Mouse (Mus musculus): ENCODE results near the gene Zfp423.
A peak's percentile ranks its signal among the peaks of the same experiment; 100 is the strongest.

Zfp423 gene

GRCm38 (mm10) chr8:87746072-87746471 lies 213.3 kb downstream of the Zfp423 start:
- no peak for DNase-seq (ENCODE audit: low spot score in 2 of 2)

DNA sequence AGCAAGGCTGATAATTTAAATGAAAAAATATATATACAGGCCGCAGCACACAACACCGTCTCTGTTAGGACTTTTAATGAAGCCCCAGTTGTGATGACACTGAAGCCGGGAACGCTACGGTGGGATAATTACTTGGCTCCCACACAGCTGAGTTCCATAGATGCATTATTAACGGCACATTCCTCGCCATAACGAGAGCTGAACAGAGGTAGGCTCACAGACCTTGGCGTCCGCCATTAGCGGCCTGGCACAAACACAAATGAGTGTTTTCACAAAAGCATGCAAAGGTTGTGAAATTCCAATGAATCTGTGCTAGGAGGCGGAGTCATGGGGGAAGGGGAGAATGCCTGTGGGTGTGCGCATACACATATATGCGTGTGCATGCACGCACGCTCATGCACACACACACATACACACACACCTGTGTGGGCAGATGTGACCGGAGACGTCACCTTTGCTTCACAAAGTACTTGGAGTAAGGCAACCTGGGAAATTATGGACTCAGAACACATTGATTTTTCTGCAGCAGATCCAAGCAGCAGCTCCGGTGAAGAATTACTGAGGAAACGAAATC lies 214.2 kb downstream of the Zfp423 start:
- DNase-seq (ENCODE audit: low spot score in 2 of 2): no peak

DNA sequence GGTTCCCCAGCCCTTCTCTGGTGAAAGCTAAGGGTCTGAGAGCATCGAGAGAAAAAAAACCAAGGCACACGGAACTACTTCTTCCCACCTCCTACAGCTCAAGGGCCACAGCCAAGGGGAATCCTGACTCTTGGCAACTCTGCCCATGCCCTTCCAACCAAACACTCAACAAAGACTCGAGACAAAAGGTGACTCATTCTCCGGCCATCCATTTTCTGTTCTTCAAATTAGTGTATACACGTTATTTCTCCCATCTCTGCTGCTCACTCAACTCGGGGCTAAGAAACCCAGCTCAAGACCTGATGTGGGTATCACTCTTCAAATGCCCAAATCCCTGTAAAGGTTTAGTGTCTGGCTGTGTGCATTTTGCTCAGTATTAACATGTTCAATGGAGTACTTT lies 214.8 kb downstream of the Zfp423 start:
- no peak for DNase-seq (ENCODE audit: low spot score in 2 of 2)

GRCm38 (mm10) chr8:87742016-87742415 lies 217.4 kb downstream of the Zfp423 start:
- no peak for DNase-seq (ENCODE audit: low spot score in 2 of 2)

DNA sequence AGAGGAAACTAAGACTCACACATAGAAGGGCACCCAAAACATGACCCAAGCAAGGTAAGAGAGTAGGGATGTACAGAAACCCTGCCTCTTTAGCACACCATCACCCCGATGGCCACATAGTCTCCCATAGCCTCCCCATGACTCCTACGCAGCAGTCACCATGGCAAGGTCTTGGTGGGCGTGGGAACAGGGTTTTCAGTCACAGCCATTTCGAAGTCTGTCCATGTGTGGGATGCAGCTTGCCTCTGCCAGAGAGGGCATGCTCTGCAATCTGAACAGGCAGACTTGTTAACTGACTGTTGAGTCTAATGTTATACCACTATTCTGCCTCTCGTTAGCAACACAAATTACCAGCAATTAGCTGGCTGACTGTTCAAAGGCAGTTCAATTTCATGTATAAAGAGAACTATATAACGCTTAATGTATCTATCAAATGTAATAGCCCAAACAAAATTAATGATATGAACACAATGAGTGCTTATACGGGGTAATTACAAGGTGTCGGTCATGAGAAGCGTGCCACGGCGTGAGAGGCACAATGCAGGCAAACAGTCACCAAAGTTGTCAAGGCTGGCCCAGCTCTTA lies 218.4 kb downstream of the Zfp423 start:
- DNase-seq (ENCODE audit: low spot score in 2 of 2): no peak

- DNase-seq (ENCODE audit: low spot score in 2 of 2): peak in 1 of 2 experiments; percentile 13
Observed at GRCm38 (mm10) chr8:87737900-87738299, 221.5 kb downstream of the Zfp423 start.

GRCm38 (mm10) chr8:87734902-87735301 lies 224.5 kb downstream of the Zfp423 start:
- no peak for DNase-seq (ENCODE audit: low spot score in 2 of 2)

DNA sequence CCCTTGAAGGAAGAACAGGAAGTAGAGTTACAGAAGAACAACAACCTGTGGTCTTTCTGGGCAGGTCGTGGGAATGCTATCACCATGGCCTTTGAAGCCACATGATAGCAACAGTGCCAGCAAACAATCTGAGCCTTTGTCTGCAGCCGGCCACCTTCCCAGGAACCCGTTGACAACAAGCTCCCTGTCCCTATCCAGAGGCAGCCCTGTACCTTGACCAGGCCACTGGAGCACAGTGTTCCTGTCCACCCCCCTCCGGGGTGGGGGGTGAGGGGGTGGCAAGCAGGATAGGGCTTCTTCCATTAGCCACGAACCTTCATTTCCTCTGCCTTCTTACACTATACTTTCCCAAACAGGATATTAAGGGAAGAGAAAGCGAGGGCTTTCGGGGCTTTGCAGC lies 224.9 kb downstream of the Zfp423 start:
- DNase-seq (ENCODE audit: low spot score in 2 of 2): no peak

GRCm38 (mm10) chr8:87731062-87731461 lies 228.3 kb downstream of the Zfp423 start:
- peak in 1 of 2 experiments; percentile 18 for DNase-seq (ENCODE audit: low spot score in 2 of 2)

- DNase-seq (ENCODE audit: low spot score in 2 of 2): no peak
Observed at GRCm38 (mm10) chr8:87723015-87723414, 236.4 kb downstream of the Zfp423 start.

DNA sequence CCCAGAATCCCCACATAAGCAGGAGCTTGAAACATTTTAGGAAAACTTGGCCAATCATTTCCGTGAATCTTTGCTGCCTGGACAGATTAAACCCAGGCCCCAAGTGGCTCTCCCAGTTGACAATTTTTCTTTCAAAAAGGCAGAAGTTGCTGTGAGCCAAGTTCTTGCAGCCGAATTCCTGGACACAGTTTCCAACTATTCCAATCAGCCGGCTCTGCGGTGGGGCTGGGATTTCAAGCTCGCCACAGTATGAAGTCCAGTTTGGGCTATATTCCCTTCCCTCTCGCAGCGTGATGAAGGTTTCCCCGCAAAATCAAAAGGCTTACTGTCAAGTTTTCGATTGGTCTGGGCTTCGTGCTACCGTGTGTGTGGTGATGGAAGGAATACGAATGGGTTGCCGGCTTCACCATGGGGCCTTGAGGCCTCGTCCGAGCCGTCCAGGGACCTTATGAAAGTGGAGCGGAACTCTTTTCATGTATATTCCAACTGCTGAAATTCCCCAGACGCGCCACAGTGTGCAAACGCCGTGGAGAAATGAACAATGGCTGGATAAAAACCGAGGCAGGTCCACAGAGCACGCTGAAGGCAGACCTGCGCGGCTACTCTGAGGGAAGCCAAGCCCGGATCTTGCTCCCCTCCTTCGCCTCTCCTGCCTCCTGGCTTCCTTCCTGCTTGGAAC lies 240.1 kb downstream of the Zfp423 start:
- no peak for DNase-seq (ENCODE audit: low spot score in 2 of 2)

GRCm38 (mm10) chr8:87717445-87717844 lies 241.9 kb downstream of the Zfp423 start:
- no peak for DNase-seq (ENCODE audit: low spot score in 2 of 2)

GRCm38 (mm10) chr8:87716726-87717248 lies 242.6 kb downstream of the Zfp423 start:
- no peak for DNase-seq (ENCODE audit: low spot score in 2 of 2)

- peak in 1 of 2 experiments; percentile 80 for DNase-seq (ENCODE audit: low spot score in 2 of 2)
Observed at GRCm38 (mm10) chr8:87715731-87716682, 243.4 kb downstream of the Zfp423 start.

GRCm38 (mm10) chr8:87713946-87714345 lies 245.4 kb downstream of the Zfp423 start:
- no peak for DNase-seq (ENCODE audit: low spot score in 2 of 2)

DNA sequence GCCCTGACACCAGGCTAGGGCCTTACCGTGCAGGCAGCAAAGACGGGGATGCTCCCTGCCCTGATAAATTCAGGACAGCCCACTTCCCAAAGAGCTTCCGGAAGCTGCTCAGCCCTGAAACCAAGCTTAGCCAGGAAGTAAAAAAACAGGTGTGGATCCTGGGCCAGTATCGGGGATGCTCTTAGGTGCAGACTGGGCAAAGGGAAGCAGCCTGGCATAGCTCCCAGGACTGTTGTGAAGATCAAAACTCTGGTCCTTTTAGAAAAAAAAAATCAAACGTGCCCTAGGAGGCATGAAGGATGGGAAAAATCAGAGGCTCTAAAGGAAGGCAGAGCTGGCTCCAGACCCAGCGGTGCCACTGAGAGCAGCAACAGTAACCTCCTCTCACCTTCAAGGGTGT lies 247.4 kb downstream of the Zfp423 start:
- DNase-seq (ENCODE audit: low spot score in 2 of 2): no peak

GRCm38 (mm10) chr8:87708127-87708637 lies 251.2 kb downstream of the Zfp423 start:
- DNase-seq (ENCODE audit: low spot score in 2 of 2): no peak

DNA sequence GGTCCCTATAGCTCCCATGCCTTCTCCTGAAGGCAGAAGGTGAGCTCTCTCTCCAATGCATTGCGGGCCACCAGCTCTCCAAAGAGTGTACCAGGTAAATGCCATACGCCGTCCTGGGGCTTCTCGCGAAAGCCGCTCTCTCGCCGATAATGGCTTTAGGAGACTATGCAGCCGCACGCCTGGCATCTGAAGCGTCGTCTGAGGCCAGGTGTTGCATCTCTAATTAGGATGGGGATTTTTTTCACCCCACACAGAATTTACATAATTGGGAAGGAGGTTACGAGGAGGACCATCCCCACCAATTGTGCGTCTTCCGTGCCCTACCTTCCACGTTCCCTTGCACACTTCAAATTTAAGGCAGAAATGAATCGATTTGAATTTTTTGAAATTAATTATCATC lies 252.2 kb downstream of the Zfp423 start:
- no peak for DNase-seq (ENCODE audit: low spot score in 2 of 2)

DNA sequence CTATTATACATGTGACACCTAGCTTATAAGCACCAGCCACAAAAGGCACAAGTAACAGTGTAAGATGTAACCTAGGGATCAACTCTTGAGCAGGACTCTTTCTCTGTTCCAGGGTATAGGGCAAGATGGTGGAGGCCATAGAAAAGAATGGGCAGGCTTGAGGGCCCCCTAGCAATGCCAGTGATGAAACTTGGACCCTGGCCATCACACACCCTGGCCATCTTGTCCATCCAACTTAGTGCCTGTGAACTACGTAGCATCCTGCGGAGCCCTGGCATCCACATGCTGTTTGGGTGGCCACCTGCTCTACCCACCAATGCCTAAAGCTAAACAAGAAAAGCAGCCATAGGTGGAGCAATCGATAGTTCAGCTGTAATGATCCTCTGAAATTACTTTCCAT lies 254.6 kb downstream of the Zfp423 start:
- no peak for DNase-seq (ENCODE audit: low spot score in 2 of 2)

DNA sequence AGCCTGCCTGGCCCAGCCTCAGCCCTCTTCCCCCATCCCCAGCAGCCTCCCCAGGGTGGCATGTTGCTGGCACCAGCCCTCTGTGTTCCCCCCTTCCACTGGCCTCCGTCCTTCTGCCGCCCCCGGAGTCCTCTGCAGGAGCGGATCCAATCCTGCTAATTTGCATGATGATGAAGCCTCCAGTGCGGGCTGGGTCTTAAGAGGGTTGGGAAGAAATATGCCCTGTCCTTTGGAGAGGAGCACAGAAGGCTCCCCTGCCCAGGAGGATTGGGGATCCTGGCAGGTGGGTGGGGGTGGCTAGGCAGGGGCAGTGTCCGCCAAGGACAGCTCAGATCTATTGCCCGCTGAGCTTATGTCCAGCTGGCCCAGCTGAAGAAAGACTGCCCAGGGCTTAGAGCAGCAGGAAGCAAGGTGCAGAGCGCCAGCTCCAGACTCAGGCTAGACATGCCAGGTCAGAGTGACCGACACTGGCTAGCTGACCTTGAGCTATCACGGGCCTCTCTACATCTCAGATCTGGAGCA lies 256.5 kb downstream of the Zfp423 start:
- DNase-seq (ENCODE audit: low spot score in 2 of 2): peak in 1 of 2 experiments; percentile 36

DNA sequence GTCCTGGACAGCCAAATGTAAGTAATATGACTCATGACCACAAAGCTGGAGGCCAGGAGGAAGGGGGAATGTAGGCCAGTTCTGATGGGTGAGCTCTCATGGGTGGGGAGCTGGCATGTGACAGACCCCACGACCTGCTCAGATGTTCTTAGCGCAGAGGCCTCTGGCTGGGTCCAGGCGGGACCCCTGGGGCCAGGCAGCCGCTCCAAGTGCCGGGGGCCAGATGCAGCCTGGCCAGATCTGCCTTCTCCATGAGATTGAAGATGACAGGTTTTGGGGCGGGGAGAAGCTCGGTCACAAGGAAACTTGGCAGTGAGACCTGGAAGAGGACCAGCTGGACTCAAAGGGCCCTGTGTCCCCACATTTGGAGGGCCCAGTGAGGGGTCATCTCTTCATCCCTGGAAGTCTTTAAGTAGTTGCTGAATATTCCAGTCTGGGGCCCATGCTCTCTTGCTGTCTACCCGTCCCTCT lies 257.3 kb downstream of the Zfp423 start:
- DNase-seq (ENCODE audit: low spot score in 2 of 2): peak in 1 of 2 experiments; percentile 16
